Mouse (Mus musculus) CD8-positive naive resting alpha-beta T cell, adult 2 months (primary cell): Measurements from ENCODE around the gene Cyp26c1.
A peak's percentile ranks its signal among the peaks of the same experiment; 100 is the strongest.

Experiments
- DNase-seq, 2 experiments: peaks; one replicate each; pipeline ENCODE4 v3.0.0; 2022; ENCODE audit warnings: low read depth in 2 of 2, low spot score in 2 of 2

The Cyp26c1 gene

DNA sequence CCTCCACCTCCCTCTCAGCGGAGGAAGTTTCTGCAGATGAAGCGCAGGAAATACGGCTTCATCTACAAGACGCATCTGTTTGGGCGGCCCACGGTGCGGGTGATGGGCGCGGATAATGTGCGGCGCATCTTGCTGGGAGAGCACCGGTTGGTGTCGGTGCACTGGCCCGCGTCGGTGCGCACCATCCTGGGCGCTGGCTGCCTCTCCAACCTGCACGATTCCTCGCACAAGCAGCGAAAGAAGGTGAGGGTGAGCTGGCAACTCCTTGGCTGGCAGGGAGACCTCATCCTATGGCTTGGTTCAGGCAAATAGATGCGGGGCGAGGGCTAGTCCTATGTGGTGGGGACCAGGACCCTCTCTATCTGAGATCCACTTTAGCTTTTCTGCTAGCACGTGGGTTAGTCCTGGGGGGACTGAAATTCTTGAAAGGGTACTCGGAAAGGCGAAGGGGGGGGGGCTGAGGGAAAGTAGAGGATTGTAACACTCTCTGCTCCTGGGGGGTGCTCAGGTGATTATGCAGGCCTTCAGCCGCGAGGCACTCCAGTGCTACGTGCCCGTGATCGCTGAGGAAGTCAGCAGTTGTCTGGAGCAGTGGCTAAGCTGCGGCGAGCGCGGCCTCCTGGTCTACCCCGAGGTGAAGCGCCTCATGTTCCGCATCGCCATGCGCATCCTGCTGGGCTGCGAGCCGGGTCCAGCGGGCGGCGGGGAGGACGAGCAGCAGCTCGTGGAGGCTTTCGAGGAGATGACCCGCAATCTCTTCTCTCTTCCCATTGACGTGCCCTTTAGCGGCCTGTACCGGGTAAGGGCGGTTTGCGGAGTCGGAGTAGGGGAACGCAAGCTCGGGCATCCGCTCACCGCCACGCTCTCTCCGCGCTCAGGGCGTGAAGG, 13.1 kb downstream of the Cyp26c1 start:
- no peak for DNase-seq

DNA sequence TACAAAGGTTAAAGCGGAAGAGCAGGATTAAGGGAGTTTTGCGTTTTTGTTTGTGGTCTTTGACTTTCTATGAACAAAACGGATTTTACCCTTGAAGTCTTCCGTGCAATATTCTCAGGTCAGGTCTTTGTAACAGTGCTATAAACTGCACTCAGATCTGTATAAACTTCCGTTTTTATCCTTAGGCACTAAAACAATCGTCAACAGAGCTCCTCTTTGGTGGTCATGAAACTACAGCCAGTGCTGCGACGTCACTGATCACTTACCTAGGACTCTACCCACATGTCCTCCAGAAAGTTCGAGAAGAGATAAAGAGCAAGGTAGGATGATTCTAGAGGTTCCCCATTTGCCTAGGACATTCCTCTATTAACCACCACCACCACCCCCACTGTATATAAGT, 14.3 kb downstream of the Cyp26c1 start:
- no peak for DNase-seq

DNA sequence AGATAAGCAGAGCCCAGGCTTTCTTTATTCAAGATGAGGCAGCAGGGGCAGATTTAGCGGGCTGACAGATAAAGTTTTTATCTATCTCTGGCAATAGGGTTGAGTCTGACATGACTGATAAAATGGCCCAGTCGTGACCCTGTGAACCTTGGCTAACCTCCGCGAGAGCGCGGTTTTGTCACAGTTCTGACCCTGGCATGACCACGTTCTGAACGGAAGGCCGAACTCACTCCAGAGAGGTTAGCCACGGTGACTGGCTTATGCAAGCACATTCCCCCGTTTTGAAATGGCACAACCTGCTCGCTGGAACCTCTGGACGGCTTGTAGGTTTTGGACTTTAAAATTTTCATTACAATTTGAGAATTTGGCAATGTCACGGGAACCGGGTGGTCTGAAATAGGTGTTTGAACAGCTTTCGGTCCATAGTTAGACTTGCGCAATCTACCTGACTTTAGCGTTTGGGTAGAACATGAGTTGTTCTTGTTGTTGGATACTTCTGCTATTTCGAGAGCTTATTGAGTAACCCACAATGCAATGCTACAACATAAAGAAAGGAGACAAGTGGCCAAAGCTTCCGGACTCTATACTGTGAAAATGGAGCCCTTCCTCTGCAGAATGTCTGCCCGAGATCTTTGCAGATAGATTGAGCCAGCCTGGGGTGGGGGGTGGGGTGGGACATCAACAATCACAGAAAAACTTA, 17.1 kb downstream of the Cyp26c1 start:
- DNase-seq: no peak

GRCm38 (mm10) chr19:37703902-37704509, 18.6 kb downstream of the Cyp26c1 start:
- peak; percentile 23 to 39 for DNase-seq

GRCm38 (mm10) chr19:37705722-37706121, 20.3 kb downstream of the Cyp26c1 start:
- no peak for DNase-seq

GRCm38 (mm10) chr19:37714681-37715080, 29.3 kb downstream of the Cyp26c1 start:
- DNase-seq: no peak

GRCm38 (mm10) chr19:37715980-37716379, 30.6 kb downstream of the Cyp26c1 start:
- no peak for DNase-seq

GRCm38 (mm10) chr19:37716524-37717175, 31.3 kb downstream of the Cyp26c1 start:
- no peak for DNase-seq

GRCm38 (mm10) chr19:37719166-37719565, 33.8 kb downstream of the Cyp26c1 start:
- no peak for DNase-seq

DNA sequence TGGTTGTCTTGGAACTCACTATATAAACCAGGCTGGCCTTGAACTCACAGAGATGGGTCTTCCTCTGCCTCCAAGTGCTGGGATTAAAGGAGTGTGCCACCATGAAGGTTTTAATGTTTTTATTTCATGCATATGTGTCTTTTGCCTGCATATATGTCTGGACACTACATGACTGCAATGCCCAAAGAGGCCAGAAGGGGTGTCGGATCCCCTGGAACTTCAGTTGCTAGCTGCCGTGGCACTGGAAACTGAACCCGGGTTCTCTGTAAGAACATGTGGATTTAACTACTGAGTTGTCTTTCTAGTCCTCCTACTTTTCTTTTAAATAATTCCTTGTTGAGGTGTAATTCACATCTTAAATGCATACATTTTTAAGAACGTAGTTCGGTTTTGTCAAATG, 39.2 kb downstream of the Cyp26c1 start:
- DNase-seq: no peak

DNA sequence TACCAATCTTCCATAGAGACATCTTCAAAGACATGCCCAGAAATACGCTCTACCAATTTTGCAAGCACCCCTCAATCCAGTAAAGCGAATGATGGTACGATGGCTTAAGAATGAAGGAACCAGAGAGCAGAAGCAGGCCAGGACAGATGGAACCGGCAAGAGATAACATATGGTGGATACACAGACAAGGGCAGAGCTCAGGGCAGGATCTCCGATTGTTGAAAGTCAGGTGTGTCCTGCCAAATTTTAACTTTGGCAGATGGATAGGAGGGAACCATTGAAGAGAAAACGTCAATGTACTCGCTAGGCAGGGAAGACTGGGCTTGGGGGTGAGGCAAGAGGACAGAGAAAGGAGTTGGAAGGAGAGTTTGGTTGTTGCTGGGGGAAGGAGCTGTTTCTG, 41.2 kb downstream of the Cyp26c1 start:
- DNase-seq: no peak

DNA sequence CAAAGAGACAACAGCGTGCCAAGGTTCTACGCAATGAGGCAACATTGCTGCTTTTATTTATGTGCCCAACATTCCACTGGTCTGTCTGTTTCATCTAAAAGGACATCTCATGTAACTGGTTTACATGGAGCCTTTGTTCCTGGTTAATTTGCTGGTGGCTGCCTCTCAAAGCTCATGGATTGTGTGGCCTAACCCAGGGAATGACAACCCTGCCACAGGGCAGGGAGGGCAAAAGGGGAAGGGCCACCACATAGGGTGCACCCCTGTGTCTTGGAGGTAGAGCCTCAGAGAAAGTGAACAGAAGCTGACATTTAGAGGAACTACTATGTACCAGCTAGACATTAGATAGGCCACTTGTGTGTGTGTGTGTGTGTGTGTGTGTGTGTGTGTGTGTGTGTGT, 42.0 kb downstream of the Cyp26c1 start:
- DNase-seq: no peak

DNA sequence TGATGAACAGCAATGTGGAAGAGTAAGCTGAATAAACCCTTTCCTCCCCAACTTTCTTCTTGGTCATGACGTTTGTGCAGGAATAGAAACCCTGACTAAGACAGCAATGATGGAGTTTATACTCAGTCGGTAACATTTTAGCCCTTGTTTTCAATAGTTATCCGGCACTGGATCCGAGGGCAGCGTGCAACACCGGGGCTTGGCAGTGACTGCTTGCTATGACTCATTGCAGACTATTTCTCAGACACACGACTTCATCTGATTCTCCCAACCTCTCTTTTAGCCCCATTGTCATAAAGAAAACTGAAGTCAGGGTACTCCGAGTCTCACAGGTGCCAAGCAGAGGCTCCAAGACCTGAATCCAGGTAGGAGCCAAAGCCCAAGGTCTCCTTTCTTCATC, 50.0 kb downstream of the Cyp26c1 start:
- DNase-seq: no peak

GRCm38 (mm10) chr19:37738575-37738974, 53.2 kb downstream of the Cyp26c1 start:
- DNase-seq: no peak

DNA sequence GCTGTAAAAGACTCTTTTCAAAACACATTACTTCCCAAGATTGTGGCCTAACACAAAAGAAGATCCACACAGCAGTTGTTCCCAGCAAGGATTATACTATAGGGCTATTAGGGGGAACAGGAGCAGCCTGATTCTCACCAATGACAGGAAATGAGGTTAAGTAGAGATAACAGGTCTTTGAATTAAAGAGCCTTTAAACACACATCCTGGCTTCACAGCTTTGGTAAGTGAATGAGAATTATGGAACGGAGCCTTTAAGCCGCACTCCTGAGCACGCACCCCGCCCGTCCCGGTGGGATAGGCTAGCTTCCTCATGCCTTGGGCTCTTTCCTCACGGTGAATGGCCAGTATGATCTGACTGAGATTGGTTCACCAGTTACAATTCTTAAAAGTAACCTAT, 54.7 kb downstream of the Cyp26c1 start:
- DNase-seq: no peak
